Mouse (Mus musculus) adrenal gland, postnatal 14 days (tissue): Measurements from ENCODE around the gene Gm39653. TPM values are rescaled to one million over a fixed set of nuclear protein-coding genes. Genes with fewer than 3 reads are reported as not detected.
A peak's percentile ranks its signal among the peaks of the same experiment; 100 is the strongest.
"Not testable (repeated sequence)": the region's sequence is repeated elsewhere in the genome, so short reads cannot be mapped to it uniquely, and the experiment has no call there.

Source experiments
- DNase-seq: peaks from one replicate; pipeline ENCODE4 v3.0.0; 2021; ENCODE audit warnings: mixed read lengths
- long read RNA-seq, 2 experiments: library from polyadenylated mRNA; stranded (forward); transcript quantifications; one replicate each; pipeline ENCODE4 v2.0.0; 2021
- total RNA-seq: library from RNA; stranded (reverse); gene quantifications from 2 replicates; pipeline ENCODE4 v1.2.3, GENCODE M21; 2021

The Gm39653 gene
- not detected in 2 replicates for total RNA-seq
- long read RNA-seq, experiment 1 = 0 reads
- long read RNA-seq, experiment 2 = 0 reads

DNA sequence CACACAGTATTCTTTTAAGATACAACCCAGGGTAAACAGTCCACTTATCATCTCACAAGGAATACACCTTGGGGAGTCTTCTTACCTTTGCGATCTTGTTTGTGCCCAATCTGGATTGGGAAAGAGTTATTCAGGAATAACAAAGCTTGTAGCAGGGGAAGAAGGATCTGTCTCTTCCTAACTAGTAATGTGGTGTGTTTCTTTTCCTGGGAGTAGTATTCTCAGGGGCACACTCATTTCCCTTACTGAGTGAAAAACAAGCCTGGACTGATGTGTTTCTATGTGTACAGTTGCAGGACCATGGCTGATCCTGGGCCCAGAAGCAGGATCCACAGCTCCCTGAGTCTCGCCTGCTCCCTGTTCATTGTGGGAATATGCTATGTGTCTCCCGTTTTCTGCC is at the start of gene Gm39653:
Gene Gm39653, plus strand, starts transcription at position 301 of the 400 bp plus-strand sequence.
- DNase-seq = no peak

DNA sequence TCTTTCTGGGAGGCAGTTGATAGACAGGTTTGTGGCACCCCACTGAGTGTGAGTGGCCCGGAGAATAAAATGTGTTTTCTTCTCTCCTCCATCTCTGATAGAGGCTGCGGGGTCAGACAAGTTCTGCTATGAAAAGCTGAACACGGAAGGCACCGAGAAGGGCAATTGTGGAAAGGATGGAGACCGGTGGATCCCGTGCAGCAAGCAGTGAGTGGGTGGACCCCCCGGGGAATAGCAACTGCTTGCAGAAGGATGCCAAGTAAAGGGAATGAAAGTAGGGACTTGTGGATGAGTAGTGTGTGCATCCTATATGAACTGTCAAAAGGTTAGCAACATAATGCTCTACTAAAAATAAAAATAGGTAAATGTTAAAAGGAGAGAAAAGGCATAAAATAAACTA is 49.3 kb upstream of the Gm39653 start:
- no peak for DNase-seq

DNA sequence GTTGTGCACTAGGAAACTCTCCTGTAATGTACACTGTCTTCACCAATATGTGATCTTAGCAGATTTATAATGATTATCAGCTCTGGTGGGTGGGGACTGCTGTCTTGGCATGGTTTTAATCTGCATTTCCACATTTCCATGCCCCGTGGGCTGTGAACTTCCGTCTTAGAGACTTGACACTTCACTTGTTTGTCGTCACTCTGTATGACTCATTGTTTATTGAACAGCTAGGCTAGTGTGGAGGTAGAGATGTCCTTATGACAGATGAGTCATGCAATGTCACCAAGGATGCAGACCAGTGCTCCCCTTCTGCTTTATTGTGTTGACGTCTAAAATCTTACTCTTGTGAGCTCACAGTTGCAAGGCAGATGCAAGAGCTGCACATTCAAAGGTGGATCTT is 48.7 kb upstream of the Gm39653 start:
- DNase-seq = no peak

DNA sequence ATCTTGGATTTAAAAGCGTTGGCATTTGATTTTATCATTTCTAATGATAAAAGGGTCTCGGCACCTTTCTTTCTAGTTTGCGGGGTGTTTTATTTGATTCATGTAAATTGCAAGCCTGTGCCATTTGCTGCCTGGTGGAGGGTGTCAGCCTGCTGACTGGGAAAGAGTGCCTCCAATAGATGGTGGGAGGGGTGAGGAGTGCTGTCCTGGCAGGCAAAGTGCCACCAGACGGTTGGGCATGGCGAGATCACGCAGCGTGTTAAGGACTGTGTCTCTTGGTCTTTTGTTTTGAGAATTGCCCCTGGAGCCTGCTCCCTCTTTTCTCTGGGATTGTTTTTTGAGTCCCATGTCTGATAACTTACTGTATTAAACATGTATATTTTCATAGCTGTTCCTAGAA is 43.5 kb upstream of the Gm39653 start:
- no peak for DNase-seq

- DNase-seq = peak; percentile 41
These were observed 42.3 kb upstream of the Gm39653 start for GRCm38 (mm10) chr1:63573432-63573831.

DNA sequence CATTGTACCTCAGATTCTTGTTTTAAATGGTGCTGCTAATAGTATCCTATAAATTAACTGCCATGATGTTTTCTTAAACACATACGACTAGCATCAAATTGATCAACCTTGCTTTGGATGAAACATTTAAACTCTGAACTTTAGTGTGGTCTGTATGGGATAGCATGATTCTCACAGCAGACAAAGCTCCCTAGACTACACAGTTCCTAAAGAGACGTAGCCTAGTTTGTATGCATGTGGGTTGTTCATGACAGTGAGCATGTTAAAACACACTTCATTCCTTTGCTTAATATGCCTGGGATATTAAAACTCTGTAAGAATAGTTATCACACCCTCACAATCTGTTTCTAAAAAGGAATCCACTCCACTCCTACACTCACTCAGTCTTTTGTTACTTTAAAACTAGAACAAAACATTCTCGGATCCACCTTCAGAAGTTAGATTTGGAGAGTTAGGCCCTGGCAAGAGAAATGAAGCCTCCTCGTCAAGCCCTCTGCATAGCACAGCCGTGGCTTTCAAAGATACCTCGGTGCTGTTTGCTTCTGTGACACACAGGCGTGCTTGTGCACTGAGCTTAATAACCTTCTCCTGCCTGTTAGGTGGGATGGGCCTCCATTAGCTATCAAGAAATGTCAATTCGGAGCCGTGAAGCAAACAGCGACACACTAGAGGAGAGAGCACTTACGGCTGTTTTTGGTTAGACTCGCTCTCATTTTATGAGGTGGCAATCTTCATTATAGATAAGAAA is 41.7 kb upstream of the Gm39653 start:
- no peak for DNase-seq

DNA sequence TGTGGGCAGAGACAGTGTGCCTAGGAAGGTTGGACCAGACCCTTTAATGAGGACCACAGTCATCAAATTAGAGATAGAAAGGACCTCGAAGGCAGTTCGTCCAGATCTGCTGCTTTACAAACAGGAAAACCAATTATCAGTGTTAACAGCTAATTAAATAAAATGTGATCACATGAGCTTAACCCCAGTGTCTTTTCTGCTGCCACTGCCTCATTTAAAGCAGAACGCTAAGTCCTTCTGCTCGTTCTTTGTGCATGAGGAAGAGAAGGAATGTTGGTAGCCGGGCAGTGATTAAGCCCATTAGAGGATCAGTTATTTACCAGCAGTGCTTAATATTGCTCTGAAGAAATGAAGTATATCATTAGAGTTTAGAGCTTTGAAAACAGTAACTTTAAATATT is 39.0 kb upstream of the Gm39653 start:
- no peak for DNase-seq

- no peak for DNase-seq
These were observed 36.6 kb upstream of the Gm39653 start for GRCm38 (mm10) chr1:63579153-63579552.

GRCm38 (mm10) chr1:63586869-63587268 is 28.9 kb upstream of the Gm39653 start:
- no peak for DNase-seq

- peak; percentile 10 for DNase-seq
These were observed 11.8 kb upstream of the Gm39653 start for GRCm38 (mm10) chr1:63603870-63604500.

GRCm38 (mm10) chr1:63609613-63610012 is 6.2 kb upstream of the Gm39653 start:
- DNase-seq = no peak

DNA sequence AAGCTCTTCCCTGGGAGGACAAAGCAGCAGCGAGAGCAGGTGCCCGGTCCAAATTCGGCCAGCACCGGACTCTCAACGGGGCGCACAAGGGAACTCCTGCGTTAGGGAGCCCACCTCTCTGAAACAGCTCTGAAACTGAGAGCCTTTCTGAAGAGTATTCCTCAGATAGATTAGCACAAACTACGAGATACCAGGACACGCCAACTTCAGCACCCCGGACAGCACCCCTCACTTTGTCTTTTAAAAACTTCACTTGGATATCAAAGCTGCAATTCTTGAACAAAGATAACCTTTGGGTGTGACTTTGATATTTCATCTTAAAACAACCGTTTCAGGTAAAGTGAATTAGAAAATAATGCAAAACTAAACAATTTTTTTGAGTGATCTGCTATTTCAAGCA is 1.2 kb upstream of the Gm39653 start:
- peak; percentile 79 for DNase-seq

DNA sequence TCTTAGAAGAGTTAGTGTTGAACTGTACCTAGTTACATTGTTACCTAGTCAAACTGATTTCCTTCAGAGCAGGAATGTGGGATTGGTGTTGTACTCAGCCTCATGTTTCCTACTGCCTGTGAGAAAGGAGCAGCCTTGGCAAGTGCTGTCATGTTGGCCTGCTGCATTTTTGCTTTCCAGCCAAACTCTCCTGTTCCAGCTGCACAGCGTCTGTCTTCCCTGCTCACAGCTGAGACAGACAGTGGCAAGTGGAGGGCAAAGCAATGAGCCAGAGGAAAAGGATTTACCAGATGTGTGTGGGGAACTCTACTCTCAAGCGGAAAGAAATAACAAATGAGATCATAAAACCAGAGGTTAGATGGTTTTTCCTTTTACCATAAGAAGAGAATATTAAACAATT is 12.4 kb downstream of the Gm39653 start:
- no peak for DNase-seq

DNA sequence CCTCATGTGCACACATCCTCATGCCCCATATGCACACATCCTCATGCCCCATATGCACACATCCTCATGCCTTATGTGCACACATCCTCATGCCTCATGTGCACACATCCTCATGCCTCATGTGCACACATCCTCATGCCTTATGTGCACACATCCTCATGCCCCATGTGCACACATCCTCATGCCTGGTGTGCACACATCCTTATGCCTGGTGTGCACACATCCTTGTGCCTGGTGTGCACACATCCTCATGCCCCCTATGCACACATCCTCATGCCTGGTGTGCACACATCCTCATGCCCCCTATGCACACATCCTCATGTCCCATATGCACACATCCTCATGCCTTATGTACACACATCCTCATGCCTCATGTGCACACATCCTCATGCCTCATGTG is 14.6 kb downstream of the Gm39653 start:
- not testable (repeated sequence) for DNase-seq

DNA sequence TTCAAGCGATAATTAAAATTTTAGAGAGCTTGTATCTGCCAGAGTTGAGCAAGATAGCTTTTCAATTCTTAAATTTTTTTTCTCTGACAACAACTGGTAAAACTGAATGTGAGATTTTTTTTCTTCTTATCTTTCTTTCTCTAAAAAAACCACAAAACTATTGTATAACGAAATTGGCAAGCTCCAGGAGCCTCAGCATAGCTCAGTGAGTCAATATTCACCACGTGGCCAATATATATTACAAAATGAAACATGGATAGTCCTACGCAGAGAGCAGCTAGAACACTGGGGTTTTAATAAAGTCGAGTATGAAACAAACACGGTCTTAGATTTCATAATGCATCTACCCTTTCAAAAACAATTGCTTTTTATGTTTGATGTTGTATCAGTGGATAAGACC is 24.2 kb downstream of the Gm39653 start:
- no peak for DNase-seq

DNA sequence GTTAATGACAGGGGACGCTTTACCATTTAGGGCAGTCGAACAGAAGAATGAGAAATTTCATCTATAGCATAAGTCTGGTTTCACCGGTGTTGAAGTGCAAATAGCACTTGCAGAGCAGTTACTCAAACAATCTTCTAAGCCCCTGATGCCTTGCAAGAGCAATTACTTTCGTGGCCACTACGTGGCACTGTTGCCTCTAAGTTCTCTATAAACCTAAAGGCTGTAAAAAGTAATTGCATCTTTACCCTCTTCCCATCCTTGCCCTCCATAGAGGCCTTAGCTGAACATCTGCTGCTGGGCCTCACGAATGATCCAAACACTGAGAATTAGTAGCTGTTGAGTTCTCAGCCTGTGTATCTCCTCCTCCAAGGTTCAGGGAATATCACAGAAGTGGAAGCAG is 42.2 kb downstream of the Gm39653 start:
- peak; percentile 68 for DNase-seq

DNA sequence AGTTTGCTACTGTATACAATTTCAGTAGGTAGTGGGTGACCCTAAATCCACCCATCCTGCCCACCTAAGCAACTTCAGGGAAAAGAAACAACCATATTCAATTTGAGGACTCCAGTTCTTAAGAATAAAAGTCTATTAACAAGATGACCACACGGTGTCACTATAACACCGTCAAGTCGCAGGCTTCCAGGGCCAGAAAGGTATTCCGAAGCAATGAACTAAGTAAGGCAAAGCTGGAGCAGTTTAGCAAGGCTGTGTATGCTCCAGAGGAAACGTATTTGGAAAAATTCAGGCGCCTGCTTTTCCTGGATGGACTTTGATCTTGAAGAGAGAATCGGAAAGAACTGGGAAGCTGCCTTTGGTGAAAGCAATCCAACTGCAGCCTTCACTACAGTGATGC is 43.8 kb downstream of the Gm39653 start:
- peak; percentile 60 for DNase-seq

- DNase-seq = no peak
These were observed 50.3 kb downstream of the Gm39653 start for GRCm38 (mm10) chr1:63666089-63666488.

- DNase-seq = no peak
These were observed 51.6 kb downstream of the Gm39653 start for GRCm38 (mm10) chr1:63667201-63667948.

DNA sequence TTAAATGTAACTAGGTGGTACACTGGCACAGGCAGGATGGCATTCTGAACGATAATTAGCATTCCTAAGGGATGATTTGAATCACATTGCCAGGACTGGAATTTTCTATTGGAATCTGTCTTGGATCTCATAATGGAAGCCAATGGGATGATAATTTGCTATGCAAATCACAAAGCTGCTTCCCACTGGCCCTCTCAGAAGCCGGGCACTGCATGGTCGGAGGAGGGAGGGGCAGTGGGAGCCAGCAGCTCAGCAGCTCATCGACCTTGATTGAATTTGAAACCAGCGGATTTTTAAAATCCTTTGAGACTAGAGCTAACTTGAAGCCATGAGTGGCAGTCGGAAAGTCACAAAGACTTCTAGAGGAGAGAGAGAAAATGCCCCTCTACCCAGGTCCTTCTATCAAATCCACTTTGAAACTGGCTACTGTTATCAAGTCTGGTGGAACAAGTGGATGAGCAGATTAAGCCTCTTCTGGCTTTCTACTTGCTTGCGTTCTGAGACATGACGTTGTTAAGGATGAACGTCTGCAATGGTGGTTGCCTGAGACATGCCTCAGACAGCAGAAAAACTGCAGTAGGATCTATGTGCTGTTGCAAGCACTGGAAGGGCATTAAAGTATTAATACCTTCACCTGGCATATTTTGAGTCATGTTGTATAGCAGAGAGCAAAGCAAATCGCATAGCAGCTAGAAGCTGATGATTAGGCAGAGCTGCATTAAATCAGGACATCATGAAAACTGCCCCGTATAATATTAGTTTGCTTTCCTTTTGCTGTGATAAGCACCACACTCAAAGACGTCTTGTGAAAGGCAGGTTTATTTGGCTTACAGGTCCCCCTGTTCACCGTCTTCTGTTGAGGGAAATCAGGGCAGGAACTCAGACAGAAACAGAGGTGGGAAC is 52.4 kb downstream of the Gm39653 start:
- no peak for DNase-seq

- DNase-seq = peak; percentile 16
These were observed 53.0 kb downstream of the Gm39653 start for GRCm38 (mm10) chr1:63668852-63669160.
